Mouse (Mus musculus): ENCODE measurements around the gene Galnt16.

GRCm38 (mm10) chr12:80562793-80563192 lies 44.7 kb downstream of the Galnt16 start:
- TF ChIP-seq CTCF (IDR thresholded peaks at IDR 0.05; ENCODE audit: borderline replicate concordance, control insufficient read depth, extremely low read depth, insufficient read depth, low read length, poor library complexity) (no peak), POLR2A (IDR thresholded peaks at IDR 0.05; ENCODE audit: control insufficient read depth, extremely low read depth, insufficient read depth, low read length, poor library complexity) (no peak)

All from thymus, adult 2 months (tissue).